Mouse (Mus musculus): Measurements from ENCODE around the gene Wnt10b. TPM values are rescaled to one million over a fixed set of nuclear protein-coding genes. Genes with fewer than 3 reads are reported as not detected.

Gene Wnt10b
- total and polyA plus RNA-seq, 3 experiments = 0.20 to 0.29 (median 0.23) TPM

DNA sequence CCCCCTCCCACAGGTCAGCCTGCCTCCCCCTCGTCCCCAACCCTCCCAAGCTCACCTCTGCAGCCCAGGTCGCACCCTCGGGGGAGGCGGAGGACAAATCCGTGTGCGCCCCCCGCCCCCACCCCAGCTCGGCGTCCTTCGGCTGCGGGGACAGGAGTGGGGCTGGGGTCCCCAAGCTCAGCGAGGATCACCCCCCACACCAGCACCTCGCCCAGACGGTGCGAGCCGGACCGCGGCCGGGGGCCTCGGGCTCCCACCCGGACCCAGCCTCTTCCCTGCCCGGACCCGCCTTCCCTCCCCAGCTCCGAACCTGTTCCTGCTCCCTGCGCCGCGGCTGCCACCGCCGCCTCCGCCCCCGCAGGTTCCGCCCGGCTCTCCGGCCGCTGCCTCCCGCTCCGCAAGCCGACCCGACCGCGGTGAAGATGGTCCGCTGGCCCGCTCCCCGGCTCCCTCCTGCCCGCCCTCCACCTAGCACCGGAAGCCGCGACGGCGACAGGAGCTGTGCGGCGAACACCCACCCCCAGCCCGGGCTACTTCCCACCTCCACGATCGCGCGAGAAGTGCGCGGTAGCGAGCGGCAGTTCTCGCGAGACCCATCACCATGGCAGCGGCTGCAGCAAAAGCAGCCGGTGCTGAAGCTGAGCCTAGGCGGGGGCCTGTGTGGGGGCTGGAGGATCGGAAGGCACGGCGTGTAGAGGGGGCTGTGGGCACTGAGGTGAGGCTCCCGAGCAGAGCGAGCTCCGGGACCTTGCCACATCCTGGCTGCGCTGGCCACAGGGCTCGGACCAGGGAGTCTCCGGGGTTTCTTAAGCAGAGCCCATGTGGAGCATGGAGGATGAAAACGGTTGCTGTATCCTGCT lies 15.1 kb downstream of the Wnt10b start, which contains the start of gene Arf3:
TSS of gene Arf3 (minus strand) at position 545 of the 860 bp plus-strand sequence.
- peaks cover 2% of the 10 kb centered on the region for H3K4me1 ChIP-seq (ENCODE audit: control insufficient read depth, insufficient read depth, low read length)
- peak within 1 kb of the TSS; percentile 49 for H3K27ac ChIP-seq
- under 1% methylated on average over 76 of the region's 76 CpGs for WGBS
- no peaks in the 10 kb centered on the region for H3K27me3 ChIP-seq (ENCODE audit: control insufficient read depth, insufficient read depth, low read length)
- DNase-seq = peak; percentile 97 to 98
- no peaks in the 10 kb centered on the region for H3K36me3 ChIP-seq (ENCODE audit: control insufficient read depth, insufficient read depth, low read length)
- no peak for TF ChIP-seq CTCF (IDR thresholded peaks at IDR 0.05)
- no peak for TF ChIP-seq EP300 (IDR thresholded peaks at IDR 0.05; ENCODE audit: insufficient read depth, low read depth, low read length)
- peak; percentile 69; the same call in 1 of the 2 replicates for TF ChIP-seq POLR2A (IDR thresholded peaks at IDR 0.05; ENCODE audit: insufficient read depth, low read depth, low read length)
- peaks cover 9% of the 10 kb centered on the region for H3K79me2 ChIP-seq (replicated peaks; ENCODE audit: control insufficient read depth, insufficient read depth, low read length)
- intact Hi-C loops (cut with DNase I) = no loop called here
- peak within 1 kb of the TSS; percentile 66 for H3K4me3 ChIP-seq
- H3K9ac ChIP-seq (ENCODE audit: low read depth, low read length) = peak within 1 kb of the TSS; percentile 95

DNA sequence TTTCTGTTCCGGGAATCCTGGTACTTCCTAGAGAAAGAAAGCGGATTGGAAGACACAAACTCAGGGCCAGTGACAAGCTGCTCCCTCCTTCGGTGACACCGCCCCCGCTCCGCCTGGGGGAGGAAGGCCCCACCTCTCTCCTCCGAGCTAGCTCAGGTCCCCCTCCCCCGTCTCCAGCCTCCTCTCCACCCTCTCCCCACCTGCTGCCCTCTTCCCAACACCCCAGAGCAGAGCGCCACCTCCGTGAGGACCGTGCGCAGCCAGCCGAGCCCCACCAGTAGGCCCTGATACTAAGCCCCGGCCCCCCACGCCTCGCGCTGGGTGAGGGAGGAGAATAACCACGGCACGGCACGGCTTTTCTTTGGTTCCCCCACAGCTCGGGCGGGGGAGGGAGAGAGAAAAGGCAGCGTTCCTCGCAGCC lies 15.7 kb downstream of the Wnt10b start:
- intact Hi-C loops (cut with DNase I) = no loop called here
- Histone ChIP-seq H3K36me3 (ENCODE audit: control insufficient read depth, insufficient read depth, low read length) (no peaks in the 10 kb centered on the region), H3K9ac (ENCODE audit: low read depth, low read length) (peak overlapping the region; percentile 95), H3K4me1 (ENCODE audit: control insufficient read depth, insufficient read depth, low read length) (peaks cover 2% of the 10 kb centered on the region), H3K27me3 (ENCODE audit: control insufficient read depth, insufficient read depth, low read length) (no peaks in the 10 kb centered on the region), H3K4me3 (peak overlapping the region; percentile 66), H3K79me2 (replicated peaks; ENCODE audit: control insufficient read depth, insufficient read depth, low read length) (peaks cover 9% of the 10 kb centered on the region), H3K27ac (peak overlapping the region; percentile 49)
- 1% methylated on average over 24 of the region's 24 CpGs for WGBS
- peak; percentile 71 to 80 for DNase-seq
- TF ChIP-seq POLR2A (IDR thresholded peaks at IDR 0.05; ENCODE audit: insufficient read depth, low read depth, low read length) = no peak
- TF ChIP-seq CTCF (IDR thresholded peaks at IDR 0.05) = no peak
- TF ChIP-seq EP300 (IDR thresholded peaks at IDR 0.05; ENCODE audit: insufficient read depth, low read depth, low read length) = no peak

DNA sequence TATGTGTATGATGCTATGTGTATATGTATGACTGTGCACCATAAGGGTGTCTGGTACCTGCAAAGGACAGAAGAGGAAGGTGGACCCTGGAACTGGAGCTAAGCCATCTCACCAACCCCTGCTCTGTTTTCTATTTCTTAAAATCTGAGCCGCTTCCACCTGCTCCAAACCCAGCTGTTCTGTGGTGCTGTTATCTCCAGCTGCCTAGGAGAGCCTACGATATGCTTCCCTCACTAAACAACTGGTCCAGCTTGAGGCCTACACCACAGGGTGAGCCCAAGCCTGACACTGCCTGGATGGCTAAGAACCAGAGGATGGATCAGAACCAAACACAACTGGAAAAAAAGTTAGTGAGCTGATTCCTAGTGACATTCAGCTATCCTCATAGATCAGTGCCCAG lies 23.8 kb downstream of the Wnt10b start:
- 67% methylated on average over 2 of the region's 2 CpGs for WGBS
- Histone ChIP-seq H3K27ac (no peak overlapping the region), H3K4me1 (ENCODE audit: control insufficient read depth, insufficient read depth, low read length) (0 out of 2 replicates have a peak, but pooled peaks cover 1% of the 10 kb centered on the region), H3K27me3 (ENCODE audit: control insufficient read depth, insufficient read depth, low read length) (no peaks in the 10 kb centered on the region), H3K79me2 (replicated peaks; ENCODE audit: control insufficient read depth, insufficient read depth, low read length) (peaks cover 6% of the 10 kb centered on the region), H3K36me3 (ENCODE audit: control insufficient read depth, insufficient read depth, low read length) (no peaks in the 10 kb centered on the region), H3K9ac (ENCODE audit: low read depth, low read length) (no peak overlapping the region), H3K4me3 (no peak overlapping the region)
- TF ChIP-seq EP300 (IDR thresholded peaks at IDR 0.05; ENCODE audit: insufficient read depth, low read depth, low read length) (no peak), POLR2A (IDR thresholded peaks at IDR 0.05; ENCODE audit: insufficient read depth, low read depth, low read length) (no peak), CTCF (IDR thresholded peaks at IDR 0.05) (no peak)
- DNase-seq = no peak
- intact Hi-C loops (cut with DNase I) = no loop called here

DNA sequence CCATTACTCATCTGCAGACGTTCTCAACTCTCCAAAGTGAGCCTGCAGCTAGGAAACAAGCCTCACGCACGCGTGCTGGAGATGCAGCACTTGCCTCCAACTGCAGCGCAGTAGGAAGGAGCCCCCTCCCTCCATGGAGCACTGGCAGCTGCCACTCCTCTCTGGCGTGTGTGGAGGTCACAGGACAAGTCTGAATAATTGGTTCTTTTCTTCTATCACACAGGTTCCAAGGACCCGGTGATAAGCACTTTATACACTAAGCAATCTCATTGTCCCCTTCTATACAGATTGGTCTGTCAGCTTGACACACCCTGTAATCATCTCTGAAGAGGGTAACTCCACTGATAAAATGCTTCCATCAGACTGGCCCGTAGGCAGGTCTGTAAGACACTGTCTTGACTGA lies 24.9 kb downstream of the Wnt10b start:
- H3K4me1 ChIP-seq (ENCODE audit: control insufficient read depth, insufficient read depth, low read length) = 0 out of 2 replicates have a peak, but pooled peaks cover 1% of the 10 kb centered on the region
- 74% methylated on average over 8 of the region's 8 CpGs for WGBS
- no peaks in the 10 kb centered on the region for H3K27me3 ChIP-seq (ENCODE audit: control insufficient read depth, insufficient read depth, low read length)
- H3K27ac ChIP-seq = no peak overlapping the region
- H3K9ac ChIP-seq (ENCODE audit: low read depth, low read length) = no peak overlapping the region
- intact Hi-C loops (cut with DNase I) = no loop called here
- peaks cover 6% of the 10 kb centered on the region for H3K79me2 ChIP-seq (replicated peaks; ENCODE audit: control insufficient read depth, insufficient read depth, low read length)
- no peak for DNase-seq
- no peak for TF ChIP-seq POLR2A (IDR thresholded peaks at IDR 0.05; ENCODE audit: insufficient read depth, low read depth, low read length)
- no peak for TF ChIP-seq EP300 (IDR thresholded peaks at IDR 0.05; ENCODE audit: insufficient read depth, low read depth, low read length)
- no peak for TF ChIP-seq CTCF (IDR thresholded peaks at IDR 0.05)
- no peak overlapping the region for H3K4me3 ChIP-seq
- no peaks in the 10 kb centered on the region for H3K36me3 ChIP-seq (ENCODE audit: control insufficient read depth, insufficient read depth, low read length)

DNA sequence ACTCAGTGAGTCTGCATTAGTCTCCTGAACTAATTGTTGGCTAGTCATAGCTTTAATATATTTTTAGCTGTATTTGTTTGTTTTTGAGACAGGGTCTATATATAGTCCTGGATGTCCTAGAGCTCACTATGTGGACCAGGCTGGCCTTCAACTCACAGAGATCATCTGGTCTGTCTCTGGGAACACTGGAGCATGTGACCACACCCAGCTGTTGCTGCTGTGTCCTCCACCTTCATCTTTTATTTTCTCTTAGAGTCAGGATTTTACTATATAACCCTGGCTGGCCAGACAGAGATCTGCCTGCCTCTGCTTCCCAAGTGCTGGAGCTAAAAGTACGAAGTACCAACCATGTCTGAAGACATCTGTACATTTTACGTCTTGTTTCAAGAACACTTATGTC lies 28.9 kb downstream of the Wnt10b start:
- H3K9ac ChIP-seq (ENCODE audit: low read depth, low read length) = no peak overlapping the region
- H3K4me3 ChIP-seq = no peak overlapping the region
- WGBS = 96% methylated on average over 2 of the region's 2 CpGs
- no peaks in the 10 kb centered on the region for H3K27me3 ChIP-seq (ENCODE audit: control insufficient read depth, insufficient read depth, low read length)
- H3K36me3 ChIP-seq (ENCODE audit: control insufficient read depth, insufficient read depth, low read length) = no peaks in the 10 kb centered on the region
- peaks cover 2% of the 10 kb centered on the region; the same call in 1 of the 2 replicates for H3K79me2 ChIP-seq (replicated peaks; ENCODE audit: control insufficient read depth, insufficient read depth, low read length)
- TF ChIP-seq POLR2A (IDR thresholded peaks at IDR 0.05; ENCODE audit: insufficient read depth, low read depth, low read length) (no peak), CTCF (IDR thresholded peaks at IDR 0.05) (no peak), EP300 (IDR thresholded peaks at IDR 0.05; ENCODE audit: insufficient read depth, low read depth, low read length) (no peak)
- H3K4me1 ChIP-seq (ENCODE audit: control insufficient read depth, insufficient read depth, low read length) = peaks cover 3% of the 10 kb centered on the region; the same call in 1 of the 2 replicates
- H3K27ac ChIP-seq = no peak overlapping the region
- intact Hi-C loops (cut with DNase I) = no loop called here
- no peak for DNase-seq

DNA sequence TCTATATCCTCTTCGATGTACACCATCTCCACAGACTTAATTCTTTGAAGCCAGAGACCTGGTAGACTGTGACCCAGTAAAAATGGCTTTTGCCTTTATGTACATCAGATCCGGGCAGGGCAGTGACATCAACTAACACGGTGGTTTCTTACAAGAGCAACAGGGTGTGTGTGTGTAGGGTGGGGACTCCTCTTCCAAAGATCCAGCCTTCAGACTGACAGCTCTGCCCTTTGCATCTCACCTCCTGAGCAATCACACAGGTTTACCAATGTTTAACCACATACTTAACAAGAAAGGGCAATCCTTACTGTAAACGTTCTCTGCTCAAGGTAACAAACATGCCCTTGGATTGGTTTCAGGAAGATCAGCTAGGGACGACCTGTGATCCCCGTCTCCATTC lies 30.7 kb downstream of the Wnt10b start:
- Histone ChIP-seq H3K27ac (no peak overlapping the region), H3K79me2 (replicated peaks; ENCODE audit: control insufficient read depth, insufficient read depth, low read length) (peaks cover 2% of the 10 kb centered on the region; the same call in 1 of the 2 replicates), H3K4me3 (no peak overlapping the region), H3K9ac (ENCODE audit: low read depth, low read length) (no peak overlapping the region), H3K36me3 (ENCODE audit: control insufficient read depth, insufficient read depth, low read length) (no peaks in the 10 kb centered on the region), H3K27me3 (ENCODE audit: control insufficient read depth, insufficient read depth, low read length) (no peaks in the 10 kb centered on the region), H3K4me1 (ENCODE audit: control insufficient read depth, insufficient read depth, low read length) (peaks cover 3% of the 10 kb centered on the region; the same call in 1 of the 2 replicates)
- intact Hi-C loops (cut with DNase I) = no loop called here
- WGBS = 90% methylated on average over 6 of the region's 6 CpGs
- DNase-seq = no peak
- no peak for TF ChIP-seq CTCF (IDR thresholded peaks at IDR 0.05)
- no peak for TF ChIP-seq POLR2A (IDR thresholded peaks at IDR 0.05; ENCODE audit: insufficient read depth, low read depth, low read length)
- TF ChIP-seq EP300 (IDR thresholded peaks at IDR 0.05; ENCODE audit: insufficient read depth, low read depth, low read length) = no peak

Measured in heart, adult 2 months (tissue).